Mouse (Mus musculus) ES-Bruce4 (cell line): Measurements from ENCODE around the gene Rimbp2.

Source experiments
- CTCF ChIP-seq: IDR thresholded peaks from one replicate; pipeline ENCODE4 v1.8.1; 2011; ENCODE audit warnings: low read depth, low read length
- EP300 ChIP-seq: IDR thresholded peaks from 2 replicates; pipeline ENCODE4 v1.6.1; 2011; ENCODE audit warnings: low read depth, low read length; ENCODE audit not compliant: insufficient read depth
- POLR2A ChIP-seq: IDR thresholded peaks from one replicate; pipeline ENCODE4 v1.8.1; 2011; ENCODE audit warnings: low read length; ENCODE audit not compliant: insufficient read depth

- no peak for TF ChIP-seq CTCF
- no peak for TF ChIP-seq EP300
- no peak for TF ChIP-seq POLR2A
Measured at GRCm38 (mm10) chr5:128745206-128745605, 208.1 kb downstream of the Rimbp2 start.
